Mouse (Mus musculus) spleen, adult 2 months (tissue): ENCODE data around the gene Zfp692. TPM values are rescaled to one million over a fixed set of nuclear protein-coding genes. Genes with fewer than 3 reads are reported as not detected.
A peak's percentile ranks its signal among the peaks of the same experiment; 100 is the strongest.

Source experiments
- DNase-seq, 2 experiments: peaks; one replicate each; pipeline versions ENCODE4 v3.0.0 to v3.0.0-alpha.2; 2012 to 2021; ENCODE audit warnings: low spot score in 2 of 2, low read depth in 1 of 2
- H3K27ac ChIP-seq: fragments of 200-500 bp; 2 replicates; pipeline ENCODE4 v1.5.1; 2012; ENCODE audit warnings: low read length, inconsistent platforms; ENCODE audit not compliant: insufficient read depth
- H3K27me3 ChIP-seq: fragments of 200-500 bp; 2 replicates; pipeline ENCODE4 v1.6.1; 2012; ENCODE audit warnings: mild to moderate bottlenecking, moderate library complexity, low read length, inconsistent platforms; ENCODE audit not compliant: control insufficient read depth, insufficient read depth
- H3K36me3 ChIP-seq: fragments of 200-500 bp; 2 replicates; pipeline ENCODE4 v1.6.1; 2012; ENCODE audit warnings: mild to moderate bottlenecking, low read length, inconsistent platforms; ENCODE audit not compliant: control insufficient read depth, insufficient read depth
- H3K4me1 ChIP-seq: fragments of 200-500 bp; 2 replicates; pipeline ENCODE4 v1.6.1; 2011; ENCODE audit warnings: inconsistent platforms; ENCODE audit not compliant: control insufficient read depth, insufficient read depth, insufficient read length
- H3K4me3 ChIP-seq: fragments of 200-500 bp; 2 replicates; pipeline ENCODE4 v1.5.1; 2011; ENCODE audit warnings: mild to moderate bottlenecking, inconsistent platforms; ENCODE audit not compliant: insufficient read depth, insufficient read length; ENCODE audit errors: extremely low read depth
- CTCF ChIP-seq: fragments of 200-500 bp; IDR thresholded peaks from 2 replicates; pipeline ENCODE4 v1.5.1; 2011; ENCODE audit warnings: mild to moderate bottlenecking, inconsistent platforms; ENCODE audit not compliant: insufficient read depth, insufficient read length, insufficient replicate concordance; ENCODE audit errors: extremely low read depth
- POLR2A ChIP-seq: fragments of 200-500 bp; IDR thresholded peaks from 2 replicates; pipeline ENCODE4 v1.6.1; 2011; ENCODE audit warnings: low read depth, low read length, inconsistent platforms
- WGBS: fragments of 180-500 bp; shearing (Covaris S2); methylation state at CpG from one replicate; pipeline ENCODE4 v1.1.7; 2018; 5-methylcytosine and 5-hydroxymethylcytosine counted together
- polyA plus RNA-seq: library from polyadenylated mRNA; depleted of rRNA; stranded (reverse); fragments of >200 nt; gene quantifications from 2 replicates; pipeline ENCODE4 v1.2.3, GENCODE M21; 2012

Gene Zfp692
- polyA plus RNA-seq, 1 experiment: 17.6 TPM

- H3K27me3 ChIP-seq: no peaks in the 10 kb centered on the region
- peak overlapping the region; percentile 64 for H3K4me3 ChIP-seq
- H3K27ac ChIP-seq: no peak overlapping the region
- no peak for TF ChIP-seq POLR2A
- TF ChIP-seq CTCF: no peak
- WGBS: 2% methylated on average over 42 of the region's 42 CpGs
- H3K4me1 ChIP-seq: no peaks in the 10 kb centered on the region; the same call in 1 of the 2 replicates
- H3K36me3 ChIP-seq: no peaks in the 10 kb centered on the region
- peak; percentile 28 to 39 for DNase-seq
Observed at GRCm38 (mm10) chr11:58307411-58308080, 677 bp downstream of the Zfp692 start.

DNA sequence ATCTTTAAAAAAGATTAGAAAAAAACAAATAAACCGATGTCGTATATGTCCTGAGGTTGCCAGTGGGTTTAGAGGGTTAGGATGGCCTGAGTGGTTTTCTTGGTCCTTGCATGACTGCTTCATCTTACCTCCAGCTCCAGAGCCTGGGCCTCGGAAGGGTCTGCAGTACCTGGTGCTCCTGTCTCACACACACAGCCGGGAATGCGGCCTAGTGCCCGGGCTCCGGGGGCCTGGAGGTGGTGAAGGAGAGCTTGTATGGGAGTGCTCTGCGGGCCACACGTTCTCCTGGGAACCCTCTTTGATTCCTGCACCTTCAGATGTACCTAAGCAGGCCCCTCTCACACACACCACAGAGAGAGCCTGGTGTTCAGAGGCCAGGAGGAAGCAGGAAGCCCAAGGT is 1.8 kb downstream of the Zfp692 start:
- no peak for DNase-seq
- TF ChIP-seq POLR2A: no peak
- no peak for TF ChIP-seq CTCF
- no peaks in the 10 kb centered on the region; the same call in 1 of the 2 replicates for H3K4me1 ChIP-seq
- no peak overlapping the region for H3K27ac ChIP-seq
- H3K4me3 ChIP-seq: no peak overlapping the region
- no peaks in the 10 kb centered on the region for H3K27me3 ChIP-seq
- no peaks in the 10 kb centered on the region for H3K36me3 ChIP-seq
- 95% methylated on average over 9 of the region's 9 CpGs for WGBS

DNA sequence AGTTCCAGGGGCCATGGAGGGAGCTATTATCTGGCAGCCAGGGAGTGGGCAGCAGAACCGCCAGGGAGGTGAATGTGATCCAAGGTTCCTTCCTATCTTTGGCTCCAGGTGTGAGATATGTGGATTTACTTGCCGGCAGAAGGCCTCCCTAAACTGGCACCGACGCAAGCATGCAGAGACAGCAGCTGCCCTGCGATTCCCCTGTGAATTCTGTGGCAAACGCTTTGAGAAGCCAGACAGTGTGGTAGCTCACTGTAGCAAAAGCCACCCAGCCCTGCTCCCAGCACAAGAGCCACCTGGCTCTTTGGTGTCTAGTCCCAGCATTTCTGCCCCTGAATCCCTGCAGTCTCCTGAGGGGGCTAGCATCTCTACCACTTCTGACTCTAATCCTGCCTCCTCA is 7.2 kb downstream of the Zfp692 start:
- 92% methylated on average over 6 of the region's 6 CpGs for WGBS
- H3K27me3 ChIP-seq: no peaks in the 10 kb centered on the region
- TF ChIP-seq CTCF: no peak
- TF ChIP-seq POLR2A: no peak
- H3K4me3 ChIP-seq: no peak overlapping the region
- H3K4me1 ChIP-seq: no peaks in the 10 kb centered on the region
- H3K36me3 ChIP-seq: peaks cover 8% of the 10 kb centered on the region
- H3K27ac ChIP-seq: no peak overlapping the region
- no peak for DNase-seq

GRCm38 (mm10) chr11:58315536-58316168 is 8.8 kb downstream of the Zfp692 start:
- no peaks in the 10 kb centered on the region for H3K4me1 ChIP-seq
- DNase-seq: no peak
- H3K4me3 ChIP-seq: no peak overlapping the region
- H3K27me3 ChIP-seq: no peaks in the 10 kb centered on the region
- H3K27ac ChIP-seq: no peak overlapping the region
- TF ChIP-seq CTCF: no peak
- no peak for TF ChIP-seq POLR2A
- 96% methylated on average over 5 of the region's 5 CpGs for WGBS
- H3K36me3 ChIP-seq: peaks cover 8% of the 10 kb centered on the region

GRCm38 (mm10) chr11:58316344-58316743 is 9.5 kb downstream of the Zfp692 start:
- H3K36me3 ChIP-seq: peaks cover 8% of the 10 kb centered on the region
- H3K4me3 ChIP-seq: no peak overlapping the region
- TF ChIP-seq POLR2A (no peak), CTCF (no peak)
- 97% methylated on average over 17 of the region's 17 CpGs for WGBS
- H3K4me1 ChIP-seq: no peaks in the 10 kb centered on the region
- no peak overlapping the region for H3K27ac ChIP-seq
- DNase-seq: no peak
- no peaks in the 10 kb centered on the region for H3K27me3 ChIP-seq

- peaks cover 8% of the 10 kb centered on the region for H3K36me3 ChIP-seq
- no peak for TF ChIP-seq POLR2A
- TF ChIP-seq CTCF: no peak
- DNase-seq: no peak
- H3K27ac ChIP-seq: no peak overlapping the region
- H3K4me3 ChIP-seq: no peak overlapping the region
- H3K27me3 ChIP-seq: no peaks in the 10 kb centered on the region
- WGBS: 94% methylated on average over 28 of the region's 28 CpGs
- no peaks in the 10 kb centered on the region for H3K4me1 ChIP-seq
Observed at GRCm38 (mm10) chr11:58316768-58317390, 10.0 kb downstream of the Zfp692 start.
